Mouse (Mus musculus): ENCODE results near the gene Crtc2. TPM values are rescaled to one million over a fixed set of nuclear protein-coding genes. Genes with fewer than 3 reads are reported as not detected.
"Not testable (repeated sequence)": the region's sequence is repeated elsewhere in the genome, so short reads cannot be mapped to it uniquely, and the experiment has no call there.

Crtc2 gene
- total and polyA plus RNA-seq, 3 experiments: 41.5 to 74.9 (median 46.5) TPM

DNA sequence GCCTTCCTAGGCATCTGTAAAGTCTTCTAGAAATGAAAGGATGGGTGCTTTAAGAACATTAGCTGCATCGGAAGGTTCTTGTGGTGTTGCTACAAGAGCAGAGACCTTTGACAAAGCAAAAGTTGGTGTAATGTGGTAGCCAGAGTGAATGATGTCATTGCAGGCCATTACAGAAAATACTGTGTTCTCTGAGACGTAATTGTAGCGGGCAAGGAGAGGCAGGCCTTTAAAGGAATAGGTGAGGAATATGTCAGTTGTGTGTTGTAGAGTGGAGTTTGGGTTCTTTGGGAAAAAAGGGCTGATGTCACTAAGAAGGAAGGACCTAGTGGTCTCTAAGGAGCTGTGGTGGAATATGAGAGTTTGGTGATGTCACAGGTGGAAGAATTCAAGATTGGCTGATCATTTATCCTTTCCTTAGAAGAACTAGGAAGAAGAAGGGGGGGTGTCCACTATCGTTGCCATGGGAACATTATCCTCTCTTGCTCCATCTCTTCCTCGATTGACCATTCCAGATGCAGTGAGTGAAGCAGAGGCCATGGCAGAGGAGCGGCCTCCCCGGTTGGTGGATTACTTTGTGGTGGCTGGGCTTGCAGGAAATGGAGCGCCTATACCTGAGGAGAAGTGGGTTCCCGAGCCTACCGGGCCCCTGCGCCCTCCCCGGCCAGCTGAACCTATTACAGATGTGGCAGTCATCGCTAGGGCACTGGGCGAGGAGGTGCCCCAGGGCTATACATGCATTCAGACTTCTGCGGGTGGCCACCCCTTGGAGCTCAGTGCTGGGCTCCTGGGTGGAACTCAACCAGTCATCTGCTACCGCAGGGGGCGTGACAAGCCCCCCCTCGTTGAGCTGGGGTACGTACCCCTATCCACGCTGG lies 13.2 kb downstream of the Crtc2 start:
- DNase-seq: no peak

DNA sequence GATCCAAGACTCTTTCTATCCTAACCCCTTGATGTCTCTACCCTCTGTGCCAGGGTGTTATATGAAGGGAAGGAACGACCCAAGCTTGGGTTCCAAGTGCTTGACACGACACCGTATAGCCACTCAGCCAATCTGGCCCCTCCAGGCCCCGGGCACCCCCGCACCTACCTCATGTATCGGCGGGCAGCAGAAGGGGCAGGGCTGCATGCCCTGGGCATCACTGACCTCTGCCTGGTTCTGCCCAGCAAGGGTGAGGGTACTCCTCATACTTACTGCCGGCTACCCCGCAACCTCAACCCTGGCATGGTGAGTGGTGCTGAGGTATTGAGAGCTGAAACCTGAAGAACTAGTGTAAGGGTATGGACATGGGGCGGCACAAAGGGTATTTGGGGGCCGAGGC lies 14.2 kb downstream of the Crtc2 start:
- DNase-seq: no peak

DNA sequence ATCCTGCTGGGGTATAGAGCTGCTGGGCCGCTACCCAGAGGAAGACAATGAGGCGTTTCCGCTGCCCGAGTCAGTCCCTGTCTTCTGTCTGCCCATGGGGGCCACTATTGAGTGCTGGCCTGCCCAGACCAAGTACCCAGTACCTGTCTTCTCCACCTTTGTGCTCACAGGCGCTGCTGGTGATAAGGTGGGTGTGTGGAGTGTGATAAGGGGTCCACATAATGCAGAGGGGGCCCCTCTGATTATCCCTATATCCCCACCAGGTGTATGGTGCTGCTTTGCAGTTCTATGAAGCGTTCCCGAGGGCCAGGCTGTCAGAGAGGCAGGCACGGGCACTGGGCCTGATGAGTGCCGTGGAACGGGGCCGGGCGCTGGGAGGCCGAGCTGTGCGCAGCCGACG lies 15.0 kb downstream of the Crtc2 start:
- DNase-seq: no peak

DNA sequence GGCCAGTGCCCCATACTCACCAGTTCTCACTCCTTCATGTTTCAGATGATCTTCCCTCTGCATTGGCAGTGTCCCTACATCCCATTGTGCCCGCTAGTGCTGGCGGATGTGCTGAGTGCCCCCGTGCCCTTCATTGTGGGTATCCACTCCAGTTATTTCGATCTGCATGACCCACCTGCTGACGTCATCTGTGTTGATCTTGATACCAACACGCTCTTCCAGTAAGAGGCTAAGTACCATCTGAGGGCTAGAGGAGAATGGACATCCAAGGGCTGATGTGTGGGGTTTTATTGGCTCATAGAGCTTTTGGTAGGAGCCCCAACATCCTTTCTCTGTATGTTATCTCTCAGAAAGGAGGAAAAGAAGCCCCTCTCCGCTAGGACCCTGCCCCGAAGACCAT lies 16.8 kb downstream of the Crtc2 start:
- no peak for DNase-seq

DNA sequence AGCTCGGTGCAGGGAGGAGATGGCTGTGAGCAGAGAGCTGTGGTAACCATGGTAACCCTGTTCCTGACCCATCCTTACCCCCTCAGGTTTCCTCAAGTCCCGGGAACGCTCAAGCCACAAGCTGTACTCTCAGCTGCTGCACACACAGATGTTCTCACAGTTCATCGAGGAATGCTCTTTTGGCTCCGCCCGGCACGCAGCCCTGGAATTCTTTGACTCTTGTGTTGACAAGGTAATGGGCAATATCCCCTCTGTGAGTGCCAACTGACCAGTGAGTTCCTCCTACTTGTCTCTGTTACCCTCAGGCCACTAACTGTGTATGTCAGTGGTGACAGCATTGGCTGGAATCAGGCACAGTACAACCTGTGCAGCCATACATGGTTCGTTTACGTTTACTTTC lies 18.2 kb downstream of the Crtc2 start:
- no peak for DNase-seq

DNA sequence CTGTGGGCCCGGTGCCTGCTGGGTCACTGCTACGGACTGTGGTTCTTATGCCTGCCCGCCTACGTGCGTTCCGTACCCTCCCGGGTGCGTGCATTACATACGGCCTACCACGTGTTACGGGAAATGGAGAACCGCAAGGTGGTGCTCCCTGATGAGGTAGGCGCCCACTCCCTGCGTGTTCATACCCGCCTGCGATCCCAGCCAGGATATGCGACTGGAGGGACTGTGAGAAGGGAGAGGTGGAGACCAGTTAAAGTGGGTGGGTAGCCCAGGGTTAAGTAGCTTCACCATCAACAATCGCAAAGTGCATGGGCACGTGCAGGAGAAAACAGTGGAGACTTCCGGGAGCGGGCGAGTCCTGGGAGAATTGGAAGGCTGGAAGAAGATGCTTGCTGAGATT lies 19.9 kb downstream of the Crtc2 start:
- DNase-seq: no peak

DNA sequence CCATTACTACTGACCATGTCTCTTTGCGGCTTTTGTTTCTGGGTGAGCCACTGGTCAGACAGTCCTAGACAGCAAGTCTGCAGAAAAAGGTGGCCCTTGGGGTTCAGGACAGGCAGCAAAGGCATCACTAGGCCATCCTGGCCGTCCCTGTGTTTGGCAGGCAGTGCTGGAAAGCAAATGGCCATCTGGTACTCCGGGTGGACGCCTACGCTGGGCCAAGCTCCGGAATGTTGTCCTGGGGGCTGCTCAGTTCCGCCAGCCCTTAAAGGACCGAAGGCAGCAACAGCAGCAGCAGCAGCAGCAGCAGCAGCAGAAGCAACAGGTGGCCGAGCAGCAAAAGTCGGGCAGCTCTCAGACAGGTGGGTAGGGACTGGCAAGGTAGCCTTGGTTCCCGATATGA lies 21.3 kb downstream of the Crtc2 start:
- no peak for DNase-seq

DNA sequence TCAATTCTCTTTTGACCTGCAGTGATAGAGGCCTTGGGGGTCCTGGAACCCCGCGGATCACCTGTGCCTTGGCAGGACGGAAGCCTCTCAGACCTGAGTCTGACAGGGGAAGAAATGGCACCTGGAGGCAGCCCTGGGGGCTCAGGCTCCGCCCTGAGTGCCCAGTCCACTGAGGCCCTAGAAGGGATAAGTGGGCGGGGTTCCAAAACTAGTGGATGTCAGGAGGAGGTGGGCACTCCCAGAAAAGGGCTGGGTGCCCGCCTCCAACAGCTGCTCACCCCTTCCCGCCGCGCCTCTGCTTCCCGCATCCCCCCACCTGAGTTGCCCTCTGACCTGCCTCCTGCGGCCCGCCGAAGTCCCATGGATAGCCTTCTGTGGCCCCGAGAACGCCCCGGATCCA lies 22.9 kb downstream of the Crtc2 start:
- no peak for DNase-seq

DNA sequence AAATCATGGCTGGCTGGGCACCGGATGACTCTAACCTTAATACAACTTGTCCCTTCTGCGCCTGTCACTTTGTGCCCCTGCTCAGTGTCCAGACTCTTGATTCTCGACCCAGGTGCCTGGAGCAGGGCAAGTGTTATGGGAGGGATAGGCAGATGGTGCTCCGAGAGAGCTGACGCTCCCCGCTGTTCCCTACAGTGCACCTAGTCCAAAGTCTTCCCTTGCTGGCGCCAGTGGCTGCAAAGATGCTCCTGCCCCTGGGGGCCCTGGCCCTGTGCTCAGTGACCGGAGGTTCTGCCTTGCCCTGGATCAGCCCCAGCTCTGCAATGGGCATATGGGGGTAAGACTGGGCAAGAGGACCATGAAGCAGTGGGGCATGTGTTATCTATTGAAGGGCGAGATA lies 23.8 kb downstream of the Crtc2 start:
- DNase-seq: no peak

DNA sequence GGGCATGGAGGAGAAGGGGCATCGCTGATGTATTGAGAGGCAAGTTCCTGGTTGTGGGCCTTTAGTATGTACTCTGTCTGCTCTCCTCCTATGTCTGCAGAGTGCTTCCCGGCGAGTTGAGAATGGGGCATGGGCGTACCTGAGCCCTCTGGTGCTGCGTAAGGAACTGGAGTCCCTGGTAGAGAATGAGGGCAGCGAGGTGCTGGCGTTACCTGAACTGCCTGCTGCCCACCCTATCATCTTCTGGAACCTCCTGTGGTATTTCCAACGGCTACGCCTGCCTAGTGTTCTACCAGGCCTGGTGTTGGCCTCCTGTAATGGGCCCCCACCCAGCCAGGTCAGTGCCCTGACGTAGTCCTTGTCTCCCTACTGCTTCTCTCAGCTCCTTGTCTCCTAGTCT lies 24.2 kb downstream of the Crtc2 start:
- DNase-seq: no peak

DNA sequence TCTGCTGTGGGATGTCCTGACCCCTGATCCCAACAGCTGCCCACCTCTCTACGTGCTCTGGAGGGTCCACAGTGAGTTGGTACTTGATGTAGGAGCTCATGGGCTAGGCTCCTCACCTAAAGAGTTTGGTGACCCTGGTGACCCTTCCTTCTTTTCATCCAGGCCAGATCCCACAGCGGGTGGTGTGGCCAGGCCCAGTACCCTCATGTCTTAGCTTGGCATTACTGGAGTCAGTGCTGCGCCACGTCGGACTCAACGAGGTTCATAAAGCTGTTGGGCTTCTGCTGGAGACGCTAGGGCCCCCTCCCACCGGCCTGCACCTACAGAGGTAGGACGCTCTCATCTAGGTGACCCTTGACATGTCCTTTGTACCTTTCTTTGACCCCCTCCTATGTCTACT lies 25.3 kb downstream of the Crtc2 start:
- DNase-seq: no peak

DNA sequence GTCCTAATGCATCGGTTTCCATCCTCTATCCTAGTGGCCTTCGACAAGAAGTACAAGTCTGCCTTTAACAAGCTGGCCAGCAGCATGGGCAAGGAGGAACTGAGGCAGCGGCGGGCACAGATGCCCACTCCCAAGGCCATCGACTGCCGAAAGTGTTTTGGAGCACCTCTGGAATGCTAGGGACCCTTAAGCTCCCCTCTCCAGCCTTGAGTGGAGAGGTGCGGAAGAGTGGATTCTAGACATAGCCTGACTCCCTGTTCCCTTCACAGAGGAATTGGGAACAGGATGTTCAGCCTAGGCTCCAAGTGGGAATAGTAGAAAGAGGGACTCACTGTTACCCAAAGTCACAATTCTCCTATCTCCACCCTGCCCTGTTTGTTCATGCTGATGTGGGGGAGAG lies 25.8 kb downstream of the Crtc2 start:
- DNase-seq: no peak

DNA sequence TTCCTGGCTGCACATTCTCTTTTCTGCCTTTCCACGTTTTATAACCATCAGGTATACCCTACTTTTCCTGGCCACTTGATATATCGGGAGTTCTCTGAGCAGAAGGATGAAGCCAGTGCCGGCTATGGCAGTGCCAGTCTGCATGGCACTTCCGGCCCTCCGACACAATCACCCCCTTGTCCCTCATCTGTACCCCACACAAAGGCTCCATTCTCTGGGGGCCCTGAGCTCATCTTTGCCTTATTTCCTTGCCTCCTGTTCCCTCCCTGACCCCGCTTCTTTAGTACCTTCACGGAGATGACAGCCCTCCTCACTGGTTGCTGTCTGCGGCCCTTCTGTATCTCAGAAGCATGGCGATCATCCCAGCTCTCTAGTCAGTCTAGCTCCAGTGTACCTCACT lies 26.7 kb downstream of the Crtc2 start:
- DNase-seq: no peak

DNA sequence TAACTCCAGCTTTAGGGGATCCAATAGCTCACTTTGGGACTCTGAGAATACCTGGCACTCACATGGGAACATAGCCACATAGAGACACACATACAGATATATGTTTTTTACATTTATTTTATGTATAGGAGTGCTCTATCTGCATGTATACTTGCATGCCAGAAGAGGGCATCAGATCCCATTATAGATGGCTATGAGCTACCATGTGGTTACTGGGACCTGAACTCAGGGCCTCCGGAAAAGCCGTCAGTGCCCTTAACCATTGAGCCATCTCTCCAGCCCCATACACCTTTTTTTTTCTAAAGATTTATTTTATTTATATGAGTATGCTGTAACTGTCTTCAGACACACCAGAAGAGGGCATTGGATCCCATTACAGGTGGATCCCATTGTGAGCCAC lies 30.2 kb downstream of the Crtc2 start:
- DNase-seq: no peak

DNA sequence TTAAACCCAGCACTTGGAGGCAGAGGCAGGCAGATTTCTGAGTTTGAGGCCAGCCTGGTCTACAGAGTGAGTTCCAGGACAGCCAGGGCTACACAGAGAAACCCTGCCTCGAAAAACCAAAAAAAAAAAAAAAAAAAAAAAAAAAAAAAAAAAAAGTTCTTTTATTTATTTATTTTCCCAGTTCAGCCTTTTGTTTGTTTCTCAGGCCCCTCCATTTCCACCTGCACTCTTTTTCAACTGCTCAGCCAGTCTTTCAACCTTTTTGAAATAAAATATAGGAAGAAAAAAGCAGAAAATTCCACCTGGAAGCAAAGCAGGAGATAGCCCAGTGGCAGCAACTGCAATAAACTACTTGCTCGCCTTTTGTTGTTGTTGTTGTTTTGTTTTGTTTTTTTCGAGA lies 35.4 kb downstream of the Crtc2 start:
- not testable (repeated sequence) for DNase-seq

DNA sequence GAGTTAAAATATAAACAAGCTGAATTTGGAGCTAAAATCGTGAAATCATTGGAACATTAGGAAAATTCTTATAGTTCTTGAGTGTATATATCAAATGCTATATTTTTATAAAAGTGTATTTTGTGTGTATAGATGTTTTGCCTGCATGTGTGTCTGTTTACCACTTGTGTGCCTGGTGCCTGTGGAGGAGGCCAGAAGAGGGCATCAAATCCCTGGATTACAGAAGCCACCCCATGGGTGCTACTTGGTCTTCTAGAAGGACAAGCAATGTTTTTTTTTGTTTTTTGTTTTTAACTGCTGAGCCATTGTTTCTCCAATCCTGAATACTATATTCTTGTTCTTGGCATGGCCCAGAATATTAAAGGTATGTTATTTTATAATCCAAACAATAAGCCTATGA lies 36.6 kb downstream of the Crtc2 start:
- no peak for DNase-seq

DNA sequence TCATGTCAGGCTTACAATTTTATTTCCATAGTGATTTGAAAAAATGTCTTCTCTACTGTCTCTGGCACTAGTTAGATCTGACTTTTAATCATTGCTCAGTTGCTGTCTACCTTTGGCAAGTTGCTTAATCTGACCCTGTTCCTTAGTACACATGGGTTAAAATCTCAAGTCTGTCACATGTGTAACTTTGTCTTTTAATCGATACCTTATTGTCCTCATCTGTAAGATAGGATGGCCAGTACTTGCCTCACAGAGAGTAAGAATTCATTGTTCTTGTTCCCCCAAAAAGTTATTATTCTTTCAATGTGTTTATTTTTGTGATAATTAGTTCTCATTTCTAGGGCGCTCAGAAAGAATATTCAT lies 38.0 kb downstream of the Crtc2 start:
- no peak for DNase-seq

DNA sequence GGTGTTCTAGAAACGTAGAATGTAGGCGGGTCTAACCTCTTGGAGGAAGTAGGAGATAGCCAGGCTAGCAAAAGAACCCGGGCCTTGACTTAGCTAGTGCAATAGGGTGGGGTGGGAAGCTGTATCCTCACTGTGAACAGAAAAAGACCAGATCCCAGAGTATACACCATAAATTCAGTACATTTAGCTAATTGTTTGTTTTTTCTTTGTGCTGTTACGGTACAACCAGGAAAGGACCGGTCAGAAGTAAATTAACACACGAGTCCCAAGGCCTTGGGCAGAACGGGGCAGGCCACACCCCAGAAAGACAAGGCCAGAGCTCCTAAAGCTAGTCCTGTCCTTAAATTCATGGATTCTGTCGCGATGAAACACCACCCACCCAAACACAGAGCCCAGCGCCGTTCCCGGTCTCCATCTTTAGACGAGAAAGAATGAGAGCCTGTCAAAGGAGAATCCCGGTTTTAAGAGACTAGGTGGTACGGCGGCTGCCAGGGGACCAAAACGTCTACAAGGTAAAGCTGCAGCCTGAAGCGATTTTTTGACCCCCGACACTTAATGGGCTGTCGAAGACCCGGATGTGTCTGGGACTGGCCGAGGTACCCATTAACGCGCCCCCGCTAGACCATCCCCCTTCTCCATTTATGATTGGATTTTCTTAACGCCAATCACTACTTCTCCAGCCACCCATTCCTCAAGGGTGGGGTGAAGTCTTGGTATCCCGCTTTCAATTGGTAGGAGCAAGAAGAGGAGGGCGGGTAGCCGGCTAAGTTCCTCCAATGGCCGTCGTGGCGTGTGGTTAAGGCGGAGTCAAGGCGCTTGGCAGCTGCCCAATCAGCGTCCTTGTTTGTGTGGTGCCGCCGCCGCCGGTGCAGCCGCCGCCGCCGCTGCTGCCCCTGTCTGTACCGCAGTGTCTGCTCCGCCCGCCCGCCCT lies 38.6 kb downstream of the Crtc2 start, which contains the start of gene Gatad2b:
Gene Gatad2b (plus strand): TSS at position 834 of the 931 bp plus-strand sequence.
- DNase-seq: peak; percentile 98

DNA sequence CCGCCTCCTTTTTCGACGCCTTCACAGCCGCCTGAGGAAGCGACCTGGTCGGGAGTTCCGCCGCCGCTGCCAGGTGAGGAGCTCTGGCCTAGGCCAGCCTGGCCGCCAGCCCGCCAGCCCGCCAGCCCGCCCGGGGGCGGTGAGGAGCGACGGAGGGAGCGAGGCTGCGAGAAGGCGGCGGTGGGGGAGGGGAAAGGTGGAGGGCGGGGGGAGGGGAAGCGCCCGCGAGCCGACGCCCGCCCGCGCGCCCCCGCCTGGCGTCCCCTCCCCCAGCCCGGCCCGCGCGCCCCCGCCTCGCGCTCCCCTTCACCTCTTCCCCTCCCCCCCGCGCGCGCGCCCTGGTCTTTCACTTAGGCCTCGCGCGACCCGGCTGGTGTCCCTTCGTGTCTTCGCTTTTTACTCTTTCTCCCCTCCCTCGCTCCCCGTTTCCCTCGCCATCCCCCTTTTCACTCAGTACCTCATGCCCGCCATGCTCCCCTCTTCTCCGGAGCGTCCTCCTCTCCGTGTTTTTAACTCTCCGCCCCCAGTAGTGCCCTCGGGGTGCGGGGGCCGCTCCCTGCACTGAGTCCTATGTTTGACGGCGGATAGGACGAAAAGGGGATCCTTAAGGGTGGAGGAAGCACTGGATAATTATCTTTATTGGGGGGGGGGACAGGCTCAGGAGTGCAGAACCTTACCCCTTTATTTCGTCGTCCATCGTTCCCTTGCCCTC lies 39.5 kb downstream of the Crtc2 start:
- peak; percentile 78 for DNase-seq

DNA sequence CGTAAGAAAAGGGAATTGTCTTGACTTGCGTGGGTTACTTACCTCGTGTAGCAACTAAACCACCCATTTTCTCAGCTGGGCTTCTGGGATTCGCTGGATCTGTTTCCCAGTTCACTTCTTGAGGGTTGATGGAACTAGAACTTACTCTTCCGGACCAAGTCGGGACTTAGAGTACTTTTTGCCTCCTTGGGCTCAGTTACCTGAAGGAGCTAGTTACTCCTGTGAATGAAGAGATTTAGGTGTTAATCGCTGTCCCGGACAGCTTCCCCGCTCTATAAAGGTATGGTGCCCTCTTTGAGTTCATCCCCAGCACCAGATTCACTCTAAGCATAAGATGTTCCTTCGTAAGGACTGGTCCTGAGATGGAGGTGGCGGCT lies 40.1 kb downstream of the Crtc2 start:
- no peak for DNase-seq

DNA sequence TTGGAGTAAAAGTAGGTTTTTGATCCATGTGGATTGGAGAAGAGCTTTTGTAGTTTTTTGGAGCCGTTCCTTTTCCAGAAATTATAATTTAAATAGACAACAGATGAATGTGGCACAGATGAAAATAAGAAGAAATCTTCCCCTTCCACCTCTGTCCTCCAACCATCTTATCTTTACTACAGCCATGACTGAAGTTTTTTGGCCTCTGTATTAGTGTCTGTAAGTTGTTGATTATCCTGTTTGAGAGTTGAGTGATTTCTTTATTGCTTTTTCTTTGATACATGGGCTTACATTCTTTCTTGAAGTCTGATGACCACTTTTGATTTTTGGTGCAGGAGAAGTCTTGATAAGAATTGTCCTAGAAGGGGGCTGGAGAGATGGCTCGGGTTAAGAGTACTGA lies 40.7 kb downstream of the Crtc2 start:
- DNase-seq: no peak

DNA sequence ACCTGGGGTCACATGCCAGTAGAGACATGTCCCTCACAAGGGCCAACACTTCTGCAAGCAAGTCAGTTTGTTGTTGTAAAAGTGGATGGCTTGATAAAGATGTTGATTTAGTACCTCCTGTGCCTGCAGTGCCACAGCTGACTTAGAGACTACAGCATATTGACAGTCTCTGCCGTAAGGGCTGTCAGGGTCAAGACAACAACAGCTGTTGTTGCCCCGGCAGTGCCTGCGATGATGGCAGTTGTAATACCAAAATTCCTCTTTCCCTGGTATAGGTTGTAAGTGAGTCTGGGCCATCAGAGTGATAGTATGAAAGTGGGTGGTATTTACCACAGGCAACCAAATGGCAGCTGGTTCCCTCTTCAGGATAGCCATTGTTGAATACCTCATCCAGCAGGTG lies 51.8 kb downstream of the Crtc2 start:
- no peak for DNase-seq

DNA sequence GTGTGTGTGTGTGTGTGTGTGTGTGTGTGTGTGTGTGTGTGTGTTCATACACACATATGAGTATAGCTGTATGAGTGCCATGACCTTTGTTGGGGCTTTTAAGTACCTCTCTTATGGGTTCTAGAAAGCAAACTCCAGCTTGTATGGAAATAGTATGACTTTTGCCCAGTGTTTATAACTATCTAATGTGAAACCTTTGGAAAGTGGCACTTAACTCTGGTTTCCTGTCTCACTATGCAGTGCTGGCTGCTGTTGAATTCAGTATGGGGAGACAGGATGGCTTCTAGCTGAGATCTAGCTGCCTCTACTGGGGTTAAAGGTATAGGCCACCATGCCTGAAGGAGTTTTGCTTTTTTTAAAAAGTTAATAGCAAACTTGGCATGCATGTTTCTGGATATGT lies 55.6 kb downstream of the Crtc2 start:
- DNase-seq: no peak
